Mouse (Mus musculus) cortical plate, adult 2 months (tissue): ENCODE data around the gene Ripor3. TPM values are rescaled to one million over a fixed set of nuclear protein-coding genes. Genes with fewer than 3 reads are reported as not detected.
"Not testable (repeated sequence)": the region's sequence is repeated elsewhere in the genome, so short reads cannot be mapped to it uniquely, and the experiment has no call there.

Experiments
- H3K27ac ChIP-seq: fragments of 200-500 bp; 2 replicates; pipeline ENCODE4 v1.5.1; 2012; ENCODE audit warnings: low read length, control low read depth, inconsistent platforms; ENCODE audit not compliant: insufficient read depth
- H3K4me1 ChIP-seq: fragments of 200-500 bp; 2 replicates; pipeline ENCODE4 v1.6.1; 2011; ENCODE audit warnings: low read length; ENCODE audit not compliant: control insufficient read depth, insufficient read depth
- H3K4me3 ChIP-seq: fragments of 200-500 bp; 2 replicates; pipeline ENCODE4 v1.5.1; 2011; ENCODE audit warnings: mild to moderate bottlenecking, low read length, control low read depth; ENCODE audit not compliant: insufficient read depth
- CTCF ChIP-seq: fragments of 200-500 bp; IDR thresholded peaks from 2 replicates; pipeline ENCODE4 v1.5.1; 2011; ENCODE audit warnings: mild to moderate bottlenecking, control low read depth, low read length; ENCODE audit not compliant: insufficient read depth; ENCODE audit errors: extremely low read depth
- POLR2A ChIP-seq: fragments of 200-500 bp; IDR thresholded peaks from 2 replicates; pipeline ENCODE4 v1.6.1; 2011; ENCODE audit warnings: mild to moderate bottlenecking, low read length, control low read depth; ENCODE audit not compliant: insufficient read depth; ENCODE audit errors: extremely low read depth
- polyA plus RNA-seq: library from polyadenylated mRNA; depleted of rRNA; stranded (reverse); fragments of >200 nt; gene quantifications from 2 replicates; pipeline ENCODE4 v1.2.3, GENCODE M21; 2012; rRNA removed

Gene Ripor3
- 0.40 and 0.50 TPM in 2 replicates for polyA plus RNA-seq

DNA sequence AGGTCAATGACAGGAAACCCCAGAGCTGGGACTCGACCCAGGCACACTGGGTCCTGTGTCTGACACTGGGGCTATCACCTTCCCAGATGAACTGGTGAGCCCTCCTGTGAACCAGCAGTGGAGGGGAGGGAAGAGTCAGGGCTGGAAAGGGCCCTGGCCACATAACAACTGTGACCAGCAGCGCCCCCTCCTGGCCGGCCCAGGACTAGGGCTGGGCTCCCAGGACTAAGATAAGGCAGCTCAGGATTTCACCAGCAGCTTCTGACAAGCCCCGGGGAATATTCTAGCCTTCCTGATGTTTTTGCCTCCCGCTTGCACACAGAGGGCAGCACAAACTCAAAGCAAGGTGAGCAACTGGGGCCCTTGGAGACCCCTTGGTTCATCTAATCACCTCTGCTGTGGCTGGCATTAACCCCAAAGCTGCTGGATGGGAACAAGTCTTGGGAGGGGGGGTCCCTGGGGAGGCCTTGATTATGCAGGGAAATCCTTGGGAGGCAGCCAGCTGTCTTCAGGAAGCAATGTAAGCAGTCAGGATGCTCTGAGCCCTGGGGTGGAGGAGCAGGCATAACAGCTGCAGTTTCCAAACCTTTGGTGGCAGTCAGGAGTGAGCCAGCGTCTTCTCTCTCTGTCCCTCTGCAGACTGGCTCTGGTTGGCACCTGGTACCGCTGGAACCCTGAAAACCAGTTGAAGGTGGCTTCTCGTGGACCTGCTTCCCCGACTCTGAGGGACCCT is at the start of gene Ripor3:
Gene Ripor3, minus strand, starts transcription at position 683 of the 733 bp plus-strand sequence.
- Histone ChIP-seq H3K27ac (no peak within 1 kb of the TSS), H3K4me1 (no peaks in the 10 kb centered on the region), H3K4me3 (no peak within 1 kb of the TSS)
- TF ChIP-seq CTCF (peak; percentile 16; the same call in 1 of the 2 replicates), POLR2A (no peak)

DNA sequence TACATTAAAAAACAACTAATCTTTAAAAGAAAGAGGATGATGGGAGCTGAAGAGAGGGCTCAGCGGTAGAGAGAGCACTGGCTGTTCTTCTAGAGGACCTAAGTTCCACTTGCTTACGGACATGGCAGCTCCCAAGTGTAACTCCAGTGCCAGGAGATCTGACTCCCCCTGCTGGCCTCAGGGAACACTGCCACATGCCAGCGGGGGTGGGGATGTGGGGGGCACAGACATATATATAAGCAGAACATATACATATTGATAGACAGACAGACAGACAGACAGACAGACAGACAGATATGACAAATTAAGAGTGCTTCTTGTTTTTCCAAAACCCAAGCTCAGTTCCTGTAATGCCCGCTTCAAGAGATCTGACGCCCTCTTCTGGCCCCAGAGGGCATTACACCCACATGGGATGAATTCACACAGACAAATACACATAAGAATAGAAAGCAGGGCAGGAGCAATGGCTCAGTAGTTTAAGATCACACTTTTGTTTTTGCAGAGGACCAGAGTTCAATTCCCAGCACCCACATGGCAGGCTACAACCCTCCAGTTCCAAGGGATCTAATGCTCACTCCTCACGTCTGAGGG is 48.9 kb upstream of the Ripor3 start:
- no peak for TF ChIP-seq CTCF
- Histone ChIP-seq H3K27ac (no peak overlapping the region), H3K4me3 (no peak overlapping the region), H3K4me1 (no peaks in the 10 kb centered on the region)

DNA sequence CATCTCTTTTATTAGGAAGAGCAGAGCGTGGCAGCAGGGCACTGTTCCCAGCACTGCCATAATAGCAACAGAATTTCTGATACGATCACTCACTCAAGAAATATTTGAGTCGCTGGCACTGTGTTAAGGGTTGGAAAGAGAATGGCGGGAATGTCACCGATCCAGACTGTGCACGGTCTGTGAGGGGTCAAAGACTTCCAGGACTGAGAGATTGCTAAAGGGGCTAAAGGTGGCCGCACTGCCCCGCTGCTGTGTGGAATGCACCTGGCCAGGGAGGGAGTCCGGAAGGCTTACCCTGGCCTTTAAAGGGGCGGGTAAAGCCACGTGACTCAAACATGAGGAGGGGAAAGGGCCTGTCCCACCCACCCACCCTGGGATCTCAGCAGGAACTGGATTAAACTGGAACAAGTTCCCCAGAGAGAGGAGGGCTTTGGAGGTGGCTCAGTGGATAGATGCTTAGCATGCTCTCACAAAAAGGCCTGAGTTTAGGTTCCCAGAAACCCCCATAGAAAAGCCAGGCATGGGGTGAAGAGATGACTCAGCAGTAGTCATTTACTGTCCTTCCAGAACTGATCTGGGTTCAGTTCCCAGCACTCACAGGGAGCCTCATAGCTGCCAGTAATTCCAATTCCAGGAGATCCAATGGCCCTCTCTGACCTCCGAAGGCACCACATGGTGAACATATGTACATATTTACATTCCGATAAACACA is 48.2 kb upstream of the Ripor3 start:
- TF ChIP-seq POLR2A = no peak
- no peak for TF ChIP-seq CTCF
- H3K4me3 ChIP-seq = no peak overlapping the region
- no peak overlapping the region for H3K27ac ChIP-seq
- no peaks in the 10 kb centered on the region for H3K4me1 ChIP-seq

DNA sequence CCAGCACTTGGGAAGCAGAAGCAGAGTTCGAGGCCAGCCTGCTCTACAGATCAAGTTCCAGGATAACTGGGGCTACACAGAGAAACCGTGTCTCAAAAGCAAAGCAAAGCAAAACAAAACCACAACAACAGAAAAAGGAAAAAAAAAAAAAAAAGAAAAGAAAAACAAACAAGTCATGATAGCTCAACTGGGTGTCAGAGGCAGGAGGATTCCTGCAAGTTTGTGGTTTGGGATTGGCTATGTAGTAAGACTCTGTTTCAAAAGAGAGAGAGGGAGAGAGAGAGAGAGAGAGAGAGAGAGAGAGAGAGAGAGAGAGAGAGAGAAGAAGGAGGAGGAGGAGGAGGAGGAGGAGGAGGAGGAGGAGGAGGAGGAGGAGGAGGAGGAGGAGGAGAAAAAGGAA is 47.5 kb upstream of the Ripor3 start:
- not testable (repeated sequence) for H3K27ac ChIP-seq, H3K4me3 ChIP-seq, H3K4me1 ChIP-seq

DNA sequence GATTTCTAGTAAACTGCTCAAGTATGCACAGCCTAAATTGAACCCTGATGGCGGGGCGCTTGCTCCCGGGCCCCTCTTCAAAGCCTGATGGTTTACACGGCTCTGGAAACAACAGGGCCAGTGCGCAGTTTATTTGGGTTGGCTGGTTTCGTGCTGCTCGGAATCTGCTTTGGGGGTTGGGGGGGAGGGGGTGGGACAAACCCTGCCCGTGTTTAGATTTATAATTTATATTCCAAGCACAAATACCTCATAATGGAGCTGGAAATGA is 46.2 kb upstream of the Ripor3 start:
- Histone ChIP-seq H3K4me1 (no peaks in the 10 kb centered on the region), H3K27ac (no peak overlapping the region), H3K4me3 (no peak overlapping the region)
- TF ChIP-seq POLR2A = no peak
- TF ChIP-seq CTCF = no peak

DNA sequence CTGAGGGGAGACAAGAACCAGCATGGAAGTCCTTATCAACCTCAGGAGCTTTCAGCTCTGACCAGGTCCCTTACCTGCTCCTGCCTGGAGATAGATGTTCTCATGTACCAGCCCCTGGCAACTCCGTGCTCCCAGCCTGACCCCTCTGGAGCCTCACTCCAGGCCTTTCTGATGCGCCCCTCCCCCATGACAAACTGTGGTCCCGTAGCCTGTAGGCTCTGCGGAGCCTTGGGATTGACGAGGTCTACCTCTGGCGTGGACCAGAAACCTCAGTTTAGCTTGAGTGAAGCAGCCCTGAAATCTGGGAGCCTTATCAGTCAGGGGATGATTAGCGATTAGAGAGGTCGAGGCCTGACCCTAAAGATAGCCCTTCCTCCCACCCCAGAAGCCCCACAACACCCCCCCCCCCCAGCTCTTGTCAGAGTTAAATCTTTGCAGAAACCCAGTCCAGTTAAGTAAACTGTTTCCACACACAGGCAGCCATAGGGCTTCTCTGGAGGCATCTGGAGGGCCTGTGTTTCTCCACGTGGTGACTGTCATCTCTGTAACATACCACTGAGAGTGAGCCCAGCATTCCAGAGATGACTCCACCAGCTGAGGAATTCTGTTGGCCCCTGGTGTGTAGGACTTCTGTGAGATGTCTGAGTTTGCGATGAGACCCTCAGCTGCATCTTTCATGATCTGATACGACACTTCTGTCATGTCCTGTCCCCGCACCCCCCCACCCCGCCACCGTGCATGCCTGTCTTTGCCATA is 45.7 kb upstream of the Ripor3 start:
- TF ChIP-seq CTCF = no peak
- no peak for TF ChIP-seq POLR2A
- Histone ChIP-seq H3K4me1 (no peaks in the 10 kb centered on the region), H3K4me3 (no peak overlapping the region), H3K27ac (no peak overlapping the region)

DNA sequence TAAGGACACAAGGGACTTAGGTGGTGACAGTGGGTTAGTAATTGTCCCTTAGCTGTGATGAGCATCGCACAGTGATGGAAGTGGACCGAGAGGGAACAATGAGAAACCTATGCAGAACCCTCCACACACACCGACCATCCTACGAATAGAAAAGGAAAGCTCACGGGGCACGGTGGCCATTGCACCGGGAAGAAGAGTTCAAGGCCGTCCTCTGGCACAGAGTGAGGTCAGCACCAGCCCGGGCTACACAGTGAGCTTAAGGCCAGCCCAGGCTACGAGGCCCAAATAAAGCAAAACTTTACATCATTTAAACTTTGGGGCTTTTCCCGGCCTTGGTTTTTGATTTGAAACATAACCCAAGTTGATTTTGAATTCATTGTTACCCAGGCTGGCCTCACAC is 43.7 kb upstream of the Ripor3 start:
- Histone ChIP-seq H3K27ac (no peak overlapping the region), H3K4me3 (no peak overlapping the region), H3K4me1 (no peaks in the 10 kb centered on the region)
- TF ChIP-seq CTCF (no peak), POLR2A (no peak)

DNA sequence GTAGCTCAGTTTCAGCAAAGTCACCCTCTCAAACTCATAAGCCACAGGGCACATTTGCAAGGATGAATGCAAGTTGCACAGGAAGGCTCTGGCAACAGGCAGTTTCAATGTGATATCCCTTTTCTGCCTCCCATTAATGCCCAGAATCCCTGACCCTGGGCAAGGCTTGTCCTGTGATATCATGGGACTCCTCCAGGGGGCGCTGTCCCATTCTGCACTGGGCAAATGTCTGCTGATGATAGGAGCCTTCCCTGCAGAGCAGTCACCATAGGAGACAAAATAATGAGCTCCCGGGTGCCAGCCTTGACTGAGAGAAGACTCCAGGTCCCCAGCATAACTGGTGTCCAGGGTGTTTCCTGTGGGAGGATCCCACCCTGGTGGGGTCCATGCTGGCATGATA is 42.3 kb upstream of the Ripor3 start:
- Histone ChIP-seq H3K4me1 (no peaks in the 10 kb centered on the region), H3K4me3 (no peak overlapping the region), H3K27ac (no peak overlapping the region)
- TF ChIP-seq POLR2A = no peak
- peak; percentile 49; the same call in 1 of the 2 replicates for TF ChIP-seq CTCF

DNA sequence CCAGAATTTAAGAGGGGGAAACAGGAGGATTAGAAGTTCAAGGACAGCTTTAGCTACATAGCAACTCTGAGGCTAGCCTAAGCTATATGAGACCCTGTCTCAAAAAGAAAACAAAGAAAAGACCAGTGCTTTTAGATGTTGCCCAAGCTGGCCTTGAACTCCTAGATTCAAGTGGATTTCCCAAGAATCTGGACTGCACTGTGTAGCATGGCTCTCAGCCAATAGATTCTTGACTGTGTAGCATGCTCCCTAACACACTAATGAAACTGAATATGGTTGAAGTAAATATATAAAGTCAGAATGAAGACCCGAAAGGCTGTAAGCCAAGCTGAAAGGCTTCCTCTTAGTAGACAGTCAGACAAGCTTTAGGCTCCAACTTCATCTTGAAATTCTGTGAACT is 41.7 kb upstream of the Ripor3 start:
- Histone ChIP-seq H3K4me3 (no peak overlapping the region), H3K4me1 (no peaks in the 10 kb centered on the region), H3K27ac (no peak overlapping the region)
- no peak for TF ChIP-seq CTCF
- TF ChIP-seq POLR2A = no peak
